Mouse (Mus musculus): ENCODE results near the gene Rnf225. TPM values are rescaled to one million over a fixed set of nuclear protein-coding genes. Genes with fewer than 3 reads are reported as not detected.

Gene Rnf225
- polyA plus RNA-seq, 1 experiment, result not detected

DNA sequence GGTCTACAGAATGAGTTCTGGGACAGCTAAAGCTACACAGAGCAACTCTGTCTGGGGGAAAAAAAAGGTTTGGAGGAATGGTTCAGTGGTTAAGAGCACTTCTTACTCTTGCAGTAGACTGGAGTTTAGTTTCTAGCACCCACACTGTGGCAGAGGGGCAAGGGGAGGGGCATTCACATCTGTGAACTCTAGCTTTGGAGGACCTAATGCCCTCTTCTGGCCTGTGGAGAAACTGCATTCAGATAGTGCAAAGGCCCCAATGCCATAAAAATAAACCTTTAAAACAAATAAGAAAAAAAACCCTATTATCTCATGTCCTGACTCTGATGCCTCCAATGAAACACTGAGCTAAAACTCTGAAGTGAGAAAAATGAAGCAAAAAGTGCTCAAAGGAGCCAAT, 16.3 kb downstream of the Rnf225 start:
- TF ChIP-seq CTCF (IDR thresholded peaks at IDR 0.05; ENCODE audit: insufficient read depth, low read depth, low read length), result no peak
- TF ChIP-seq POLR2A (IDR thresholded peaks at IDR 0.05; ENCODE audit: insufficient read depth, low read depth, low read length), result no peak

DNA sequence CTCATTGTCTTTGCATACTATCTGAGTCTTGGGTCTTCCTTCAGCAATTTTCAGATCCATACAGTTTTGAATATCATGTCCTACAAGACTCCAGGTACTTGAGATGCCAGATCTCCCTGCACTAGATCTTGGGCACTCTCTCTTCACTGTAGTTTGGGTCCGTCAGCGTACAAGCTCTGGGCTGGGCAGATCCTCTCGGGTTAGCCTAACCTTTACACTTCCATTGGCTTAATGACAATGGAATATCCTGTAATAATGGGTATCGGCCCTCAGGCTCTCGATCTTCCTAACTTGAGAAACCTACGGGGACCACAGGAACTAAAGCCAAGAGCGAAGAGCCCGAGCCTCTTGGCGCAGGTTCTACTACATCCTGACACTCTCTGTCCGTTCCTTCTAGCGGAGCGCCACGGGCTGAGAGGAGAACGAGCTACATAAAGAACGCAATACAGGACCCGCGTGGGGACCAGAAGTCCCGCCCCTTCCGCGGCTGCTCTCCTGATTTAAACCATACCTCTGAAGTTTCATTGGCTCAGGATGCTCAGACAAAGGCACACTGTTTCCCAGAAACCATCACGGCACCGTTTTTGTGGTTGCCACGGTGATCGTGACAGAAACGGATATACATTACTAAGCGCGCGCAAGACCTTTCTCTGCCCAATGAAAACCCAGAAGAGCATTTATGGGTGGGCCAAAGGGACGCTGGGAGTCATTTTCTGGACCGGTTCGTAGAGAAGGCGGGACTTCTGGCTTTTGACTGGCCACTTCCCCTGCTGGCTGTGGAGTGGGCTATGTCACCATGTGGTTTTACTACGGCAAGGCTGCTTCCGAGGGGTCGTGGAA, 22.0 kb downstream of the Rnf225 start:
- H3K4me3 ChIP-seq (ENCODE audit: insufficient read depth, low read depth, low read length), result peak overlapping the region; percentile 78
- H3K27ac ChIP-seq (ENCODE audit: insufficient read depth, low read depth, low read length), result peak overlapping the region; percentile 83
- WGBS, result 4% methylated on average over 35 of the region's 35 CpGs
- no peak for TF ChIP-seq CTCF (IDR thresholded peaks at IDR 0.05; ENCODE audit: insufficient read depth, low read depth, low read length)
- peak; percentile 57 for TF ChIP-seq POLR2A (IDR thresholded peaks at IDR 0.05; ENCODE audit: insufficient read depth, low read depth, low read length)
- H3K4me1 ChIP-seq (ENCODE audit: control insufficient read depth, insufficient read depth, low read length), result 0 out of 2 replicates have a peak, but pooled peaks cover 2% of the 10 kb centered on the region

More for the DNA sequence above, 16.3 kb downstream of the Rnf225 start:
- Histone ChIP-seq H3K4me3 (ENCODE audit: insufficient read depth, low read depth, low read length) (no peak overlapping the region), H3K27ac (ENCODE audit: insufficient read depth, low read depth, low read length) (no peak overlapping the region), H3K4me1 (ENCODE audit: control insufficient read depth, insufficient read depth, low read length) (no peaks in the 10 kb centered on the region)

DNA sequence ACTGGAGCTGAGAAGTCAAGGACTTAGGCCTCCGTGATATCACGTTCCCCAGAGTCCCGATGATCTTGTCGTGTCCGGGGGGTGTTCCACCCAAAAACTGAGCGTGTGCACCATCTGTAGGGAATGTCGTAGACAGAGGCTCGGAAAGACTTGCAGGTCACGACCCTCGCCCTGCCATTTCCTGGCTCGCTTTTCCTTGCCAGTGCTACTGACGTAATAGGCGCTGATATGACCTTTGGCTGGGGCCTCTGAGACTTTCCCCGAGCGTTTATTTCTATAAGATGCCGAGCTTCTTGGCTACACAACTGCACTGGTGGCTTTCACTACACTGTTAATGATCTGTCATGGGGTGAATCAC, 22.6 kb downstream of the Rnf225 start:
- Histone ChIP-seq H3K4me1 (ENCODE audit: control insufficient read depth, insufficient read depth, low read length) (0 out of 2 replicates have a peak, but pooled peaks cover 2% of the 10 kb centered on the region), H3K27ac (ENCODE audit: insufficient read depth, low read depth, low read length) (peak overlapping the region; percentile 83), H3K4me3 (ENCODE audit: insufficient read depth, low read depth, low read length) (peak overlapping the region; percentile 78)
- TF ChIP-seq POLR2A (IDR thresholded peaks at IDR 0.05; ENCODE audit: insufficient read depth, low read depth, low read length), result no peak
- TF ChIP-seq CTCF (IDR thresholded peaks at IDR 0.05; ENCODE audit: insufficient read depth, low read depth, low read length), result no peak
- WGBS, result 5% methylated on average over 16 of the region's 16 CpGs

DNA sequence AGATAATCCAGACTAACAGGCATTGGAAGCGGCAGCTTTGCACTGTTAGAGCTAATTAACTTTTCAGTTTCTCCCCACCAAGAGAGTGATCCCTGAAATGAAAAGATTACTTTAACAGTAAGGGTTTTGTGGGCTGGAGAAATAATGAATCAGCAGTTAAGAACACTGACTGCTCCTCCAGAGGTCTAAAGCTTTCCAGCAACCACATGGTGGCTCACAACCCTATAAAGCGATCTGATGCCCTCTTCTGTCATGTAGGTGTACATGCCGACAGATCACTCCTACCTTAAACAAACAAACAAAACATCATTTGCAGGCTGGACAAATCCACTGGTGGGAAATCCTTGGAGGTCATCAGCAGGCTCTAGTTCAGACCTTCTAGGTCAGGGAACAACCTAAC, 27.7 kb downstream of the Rnf225 start:
- no peak overlapping the region for H3K4me3 ChIP-seq (ENCODE audit: insufficient read depth, low read depth, low read length)
- 28% methylated on average over 3 of the region's 3 CpGs for WGBS
- TF ChIP-seq POLR2A (IDR thresholded peaks at IDR 0.05; ENCODE audit: insufficient read depth, low read depth, low read length), result no peak
- TF ChIP-seq CTCF (IDR thresholded peaks at IDR 0.05; ENCODE audit: insufficient read depth, low read depth, low read length), result no peak
- no peak overlapping the region for H3K27ac ChIP-seq (ENCODE audit: insufficient read depth, low read depth, low read length)
- H3K4me1 ChIP-seq (ENCODE audit: control insufficient read depth, insufficient read depth, low read length), result 0 out of 2 replicates have a peak, but pooled peaks cover 2% of the 10 kb centered on the region

DNA sequence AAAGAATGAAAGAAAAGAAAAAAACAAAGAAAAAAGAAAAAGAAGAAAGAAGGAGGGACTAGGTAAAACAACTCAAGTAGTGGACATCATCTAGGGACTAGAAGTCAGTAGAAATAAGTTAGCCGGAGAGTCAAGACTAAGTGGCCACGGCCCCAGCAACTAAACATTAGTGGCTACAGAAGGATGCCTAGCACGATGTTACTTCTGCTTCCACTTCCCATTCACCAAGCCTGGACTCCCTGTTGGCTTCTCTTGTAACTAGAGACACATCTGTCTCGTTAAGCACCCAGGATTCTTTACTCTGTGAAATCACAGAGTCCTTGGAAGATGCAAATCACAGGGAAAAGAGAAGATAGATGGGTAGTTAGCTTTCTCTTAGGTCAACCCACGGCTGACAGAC, 30.3 kb downstream of the Rnf225 start:
- no peak overlapping the region for H3K4me3 ChIP-seq (ENCODE audit: insufficient read depth, low read depth, low read length)
- H3K4me1 ChIP-seq (ENCODE audit: control insufficient read depth, insufficient read depth, low read length), result no peaks in the 10 kb centered on the region
- WGBS, result 71% methylated on average over 5 of the region's 5 CpGs
- no peak overlapping the region for H3K27ac ChIP-seq (ENCODE audit: insufficient read depth, low read depth, low read length)
- no peak for TF ChIP-seq POLR2A (IDR thresholded peaks at IDR 0.05; ENCODE audit: insufficient read depth, low read depth, low read length)
- no peak for TF ChIP-seq CTCF (IDR thresholded peaks at IDR 0.05; ENCODE audit: insufficient read depth, low read depth, low read length)

DNA sequence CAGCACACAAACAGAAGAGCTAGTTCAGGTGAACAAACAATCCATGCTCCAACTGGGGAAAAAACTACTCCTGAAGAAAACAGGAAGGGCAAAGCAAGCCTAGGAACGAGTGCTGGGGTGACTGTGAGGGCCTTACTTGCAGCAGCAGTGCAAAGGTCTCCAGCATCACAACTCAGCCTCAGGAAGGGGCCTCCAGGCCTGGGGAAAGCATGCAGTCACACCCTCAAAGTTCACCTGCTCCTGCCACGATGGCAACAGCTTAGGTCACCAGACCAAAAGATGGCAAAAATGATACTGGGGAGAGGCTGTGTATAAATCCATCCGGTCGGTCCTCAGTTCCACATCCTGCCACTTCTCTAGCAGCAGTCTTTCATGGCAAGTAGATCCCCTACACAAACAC, 31.7 kb downstream of the Rnf225 start:
- Histone ChIP-seq H3K4me1 (ENCODE audit: control insufficient read depth, insufficient read depth, low read length) (no peaks in the 10 kb centered on the region), H3K27ac (ENCODE audit: insufficient read depth, low read depth, low read length) (no peak overlapping the region), H3K4me3 (ENCODE audit: insufficient read depth, low read depth, low read length) (no peak overlapping the region)
- TF ChIP-seq CTCF (IDR thresholded peaks at IDR 0.05; ENCODE audit: insufficient read depth, low read depth, low read length), result no peak
- TF ChIP-seq POLR2A (IDR thresholded peaks at IDR 0.05; ENCODE audit: insufficient read depth, low read depth, low read length), result no peak
- WGBS, result 82% methylated on average over 4 of the region's 4 CpGs

DNA sequence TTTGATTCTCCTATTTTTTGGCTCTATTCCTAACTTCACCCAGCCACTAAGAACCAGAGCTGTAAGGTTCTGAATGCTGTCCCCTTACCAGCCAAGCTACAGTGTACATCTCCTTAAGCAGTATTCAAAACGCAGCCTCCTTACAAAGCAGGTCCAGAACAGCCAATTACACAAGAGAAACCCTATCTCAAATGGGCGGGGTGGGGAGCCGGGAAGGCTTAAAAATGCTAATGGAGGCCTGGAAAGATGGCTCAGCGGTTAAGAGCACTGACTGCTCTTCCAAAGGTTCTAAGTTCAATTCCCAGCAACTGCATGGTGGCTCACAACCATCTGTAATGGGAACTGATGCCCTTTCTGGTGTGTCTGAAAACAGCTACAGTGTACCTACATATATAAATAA, 32.5 kb downstream of the Rnf225 start:
- H3K27ac ChIP-seq (ENCODE audit: insufficient read depth, low read depth, low read length), result no peak overlapping the region
- H3K4me3 ChIP-seq (ENCODE audit: insufficient read depth, low read depth, low read length), result no peak overlapping the region
- TF ChIP-seq CTCF (IDR thresholded peaks at IDR 0.05; ENCODE audit: insufficient read depth, low read depth, low read length), result no peak
- TF ChIP-seq POLR2A (IDR thresholded peaks at IDR 0.05; ENCODE audit: insufficient read depth, low read depth, low read length), result no peak
- WGBS, result 27% methylated on average over 4 of the region's 4 CpGs
- no peaks in the 10 kb centered on the region for H3K4me1 ChIP-seq (ENCODE audit: control insufficient read depth, insufficient read depth, low read length)

DNA sequence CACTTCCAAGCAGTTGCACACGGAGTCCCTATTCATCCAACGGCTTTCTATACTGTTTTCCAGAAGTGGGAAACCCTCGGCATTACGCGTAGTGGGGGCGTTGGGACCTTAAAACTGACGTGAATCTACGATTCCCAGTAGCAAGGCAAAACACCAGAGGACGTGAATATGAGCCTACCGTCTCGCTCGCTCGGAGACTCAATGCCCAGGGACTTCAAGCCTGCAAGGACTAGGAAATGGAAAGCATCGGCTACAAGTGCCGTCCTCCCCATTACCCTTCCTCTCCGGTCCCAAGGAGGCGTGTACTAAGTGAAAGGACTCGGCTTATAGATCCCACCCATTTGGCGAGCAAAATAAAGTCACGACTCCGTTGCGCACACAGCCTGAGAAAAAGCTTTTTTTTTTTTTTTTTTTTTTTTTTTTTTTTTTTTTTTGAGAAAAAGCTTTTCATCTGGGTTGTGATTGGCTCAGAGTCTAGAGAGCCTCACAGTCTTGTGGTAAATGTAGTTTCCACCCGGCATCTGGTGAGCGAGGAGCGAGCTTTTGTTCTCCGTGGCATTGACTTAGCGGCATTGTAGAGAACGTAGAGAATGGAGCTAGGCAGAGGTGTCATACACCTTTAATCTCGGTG, 34.4 kb downstream of the Rnf225 start:
- H3K4me1 ChIP-seq (ENCODE audit: control insufficient read depth, insufficient read depth, low read length), result peaks cover 4% of the 10 kb centered on the region; the same call in 1 of the 2 replicates
- TF ChIP-seq POLR2A (IDR thresholded peaks at IDR 0.05; ENCODE audit: insufficient read depth, low read depth, low read length) (peak; percentile 37; the same call in 1 of the 2 replicates), CTCF (IDR thresholded peaks at IDR 0.05; ENCODE audit: insufficient read depth, low read depth, low read length) (no peak)
- WGBS, result 2% methylated on average over 29 of the region's 29 CpGs
- H3K4me3 ChIP-seq (ENCODE audit: insufficient read depth, low read depth, low read length), result peak overlapping the region; percentile 68
- peak overlapping the region; percentile 90 for H3K27ac ChIP-seq (ENCODE audit: insufficient read depth, low read depth, low read length)

DNA sequence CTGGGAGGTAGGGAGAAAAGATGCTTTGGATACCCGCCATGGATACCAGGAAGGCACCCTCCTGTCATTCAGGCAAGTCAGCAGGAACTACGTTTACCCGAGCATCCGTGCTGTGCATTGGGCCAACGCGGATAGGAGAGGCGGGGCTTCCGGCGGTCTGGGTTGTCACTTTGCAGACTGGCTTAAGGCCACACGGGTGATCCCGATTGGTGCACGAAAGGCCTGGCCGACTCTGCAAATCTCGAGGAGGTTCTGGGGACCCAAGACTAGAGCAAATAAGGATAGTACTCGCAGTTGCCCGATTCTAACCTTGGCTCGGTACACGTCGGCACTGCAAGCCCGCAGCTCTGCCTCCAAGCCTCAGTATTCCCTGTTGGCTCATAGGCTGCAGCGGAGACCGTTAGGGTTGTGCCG, 38.5 kb downstream of the Rnf225 start, which contains the start of gene Zfp324:
Gene Zfp324, plus strand, starts transcription at position 161 of the 414 bp plus-strand sequence.
- WGBS, result under 1% methylated on average over 23 of the region's 23 CpGs
- TF ChIP-seq CTCF (IDR thresholded peaks at IDR 0.05; ENCODE audit: insufficient read depth, low read depth, low read length), result peak; percentile 9; the same call in 1 of the 2 replicates
- peak; percentile 39 for TF ChIP-seq POLR2A (IDR thresholded peaks at IDR 0.05; ENCODE audit: insufficient read depth, low read depth, low read length)
- H3K4me3 ChIP-seq (ENCODE audit: insufficient read depth, low read depth, low read length), result peak within 1 kb of the TSS; percentile 70

More for the DNA sequence above, 38.5 kb downstream of the Rnf225 start, which contains the start of gene Zfp324:
- Histone ChIP-seq H3K27ac (ENCODE audit: insufficient read depth, low read depth, low read length) (peak within 1 kb of the TSS; percentile 59), H3K4me1 (ENCODE audit: control insufficient read depth, insufficient read depth, low read length) (peaks cover 4% of the 10 kb centered on the region; the same call in 1 of the 2 replicates)
